Mouse (Mus musculus): ENCODE data around the gene Atp9a.

GRCm38 (mm10) chr2:168763785-168764184 is 21.6 kb upstream of the Atp9a start:
- no peak for TF ChIP-seq CTCF (IDR thresholded peaks at IDR 0.05; ENCODE audit: low read depth, low read length)
- no peak for TF ChIP-seq EP300 (IDR thresholded peaks at IDR 0.05; ENCODE audit: insufficient read depth, low read depth, low read length)
